Mouse (Mus musculus) small intestine, adult 2 months (tissue): ENCODE data around the gene Nprl2.

ENCODE experiments used
- CTCF ChIP-seq: fragments of 200-500 bp; IDR thresholded peaks from 2 replicates; pipeline ENCODE4 v1.5.1; 2012; ENCODE audit warnings: low read depth, mild to moderate bottlenecking, control low read depth, inconsistent platforms, low read length, moderate library complexity, mixed read lengths; ENCODE audit not compliant: insufficient replicate concordance, insufficient read length; ENCODE audit errors: extremely low read depth
- POLR2A ChIP-seq: fragments of 200-500 bp; IDR thresholded peaks from 2 replicates; pipeline ENCODE4 v1.6.1; 2012; ENCODE audit warnings: low read depth, mild to moderate bottlenecking, control low read depth, inconsistent platforms, low read length, moderate library complexity

- TF ChIP-seq POLR2A (peak; percentile 10; the same call in 1 of the 2 replicates), CTCF (no peak)
Measured at GRCm38 (mm10) chr9:107586974-107587832, 45.2 kb downstream of the Nprl2 start, which contains the start of gene Ifrd2.
